Mouse (Mus musculus): ENCODE measurements around the gene Defb20. TPM values are rescaled to one million over a fixed set of nuclear protein-coding genes. Genes with fewer than 3 reads are reported as not detected.
A peak's percentile ranks its signal among the peaks of the same experiment; 100 is the strongest.

Defb20 gene
- total RNA-seq, 1 experiment, result not detected

DNA sequence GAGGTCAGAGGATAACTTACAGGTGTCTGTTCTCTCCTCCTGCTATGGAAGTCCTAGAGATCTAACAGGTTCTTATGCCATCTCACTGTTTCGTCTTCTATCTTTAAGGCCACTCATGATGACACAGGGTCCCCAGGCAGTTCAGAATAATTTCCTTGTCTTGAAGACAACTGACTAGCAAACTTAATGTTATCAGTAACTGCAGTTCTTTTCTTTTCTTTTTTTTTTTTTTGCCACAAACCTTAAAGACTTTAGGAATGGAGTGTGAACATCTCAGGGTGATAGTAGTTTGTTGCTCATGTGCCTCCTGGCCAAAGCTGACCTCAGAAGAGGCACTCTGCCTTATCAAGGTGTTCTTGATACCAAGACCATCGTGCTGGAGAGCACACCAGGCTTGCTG is 30.2 kb upstream of the Defb20 start:
- in situ Hi-C loops (cut with MboI; ENCODE audit: low sequenced_read_pairs in 2 of 2, unreplicated experiment in 2 of 2), result no loop called here
- peaks cover 0 to 8% of the 10 kb centered on the region in 2 experiments; a peak in 1 of 4 replicates for H3K4me1 ChIP-seq (ENCODE audit: control insufficient read depth in 2 of 2, insufficient read depth in 2 of 2, low read length in 2 of 2, poor library complexity in 1 of 2)
- no peaks in the 10 kb centered on the region for H3K9me3 ChIP-seq (ENCODE audit: control insufficient read depth, insufficient read depth, low read depth, low read length)
- H3K9ac ChIP-seq (ENCODE audit: insufficient read depth, low read depth, low read length, poor library complexity, severe bottlenecking), result no peak overlapping the region
- no peak overlapping the region for H3K27ac ChIP-seq (ENCODE audit: insufficient read depth, low read depth, low read length, poor library complexity, severe bottlenecking)
- no peak for DNase-seq (ENCODE audit: low read depth, low spot score)
- H3K4me3 ChIP-seq (ENCODE audit: insufficient read depth in 1 of 2, low read depth in 1 of 2, low read length in 2 of 2, poor library complexity in 1 of 2, severe bottlenecking in 1 of 2), result no peak overlapping the region
- TF ChIP-seq MAFK (IDR thresholded peaks at IDR 0.05; ENCODE audit: insufficient read depth, low read depth, low read length) (no peak), HCFC1 (IDR thresholded peaks at IDR 0.05; ENCODE audit: borderline replicate concordance, insufficient read depth, low read length) (no peak), CHD2 (IDR thresholded peaks at IDR 0.05; ENCODE audit: low read depth, low read length) (no peak)
- H3K36me3 ChIP-seq (ENCODE audit: control insufficient read depth, insufficient read depth, low read length, poor library complexity, severe bottlenecking), result no peaks in the 10 kb centered on the region

GRCm38 (mm10) chr2:152447461-152447860 is 29.4 kb upstream of the Defb20 start:
- Histone ChIP-seq H3K9me3 (ENCODE audit: control insufficient read depth, insufficient read depth, low read depth, low read length) (no peaks in the 10 kb centered on the region), H3K4me1 (ENCODE audit: control insufficient read depth in 2 of 2, insufficient read depth in 2 of 2, low read length in 2 of 2, poor library complexity in 1 of 2) (peaks cover 0 to 8% of the 10 kb centered on the region in 2 experiments; a peak in 1 of 4 replicates), H3K4me3 (ENCODE audit: insufficient read depth in 1 of 2, low read depth in 1 of 2, low read length in 2 of 2, poor library complexity in 1 of 2, severe bottlenecking in 1 of 2) (no peak overlapping the region), H3K9ac (ENCODE audit: insufficient read depth, low read depth, low read length, poor library complexity, severe bottlenecking) (no peak overlapping the region), H3K27ac (ENCODE audit: insufficient read depth, low read depth, low read length, poor library complexity, severe bottlenecking) (no peak overlapping the region), H3K36me3 (ENCODE audit: control insufficient read depth, insufficient read depth, low read length, poor library complexity, severe bottlenecking) (no peaks in the 10 kb centered on the region)
- DNase-seq (ENCODE audit: low read depth, low spot score), result no peak
- TF ChIP-seq ZC3H11A (IDR thresholded peaks at IDR 0.05; ENCODE audit: borderline replicate concordance, low read depth, low read length), result no peak
- no peak for TF ChIP-seq CHD2 (IDR thresholded peaks at IDR 0.05; ENCODE audit: low read depth, low read length)
- TF ChIP-seq ZNF384 (IDR thresholded peaks at IDR 0.05; ENCODE audit: low read depth, low read length), result no peak
- TF ChIP-seq MAFK (IDR thresholded peaks at IDR 0.05; ENCODE audit: insufficient read depth, low read depth, low read length), result no peak
- in situ Hi-C loops (cut with MboI; ENCODE audit: low sequenced_read_pairs in 2 of 2, unreplicated experiment in 2 of 2), result no loop called here

- peak; percentile 53 for DNase-seq (ENCODE audit: low read depth, low spot score)
- Histone ChIP-seq H3K4me1 (ENCODE audit: control insufficient read depth in 2 of 2, insufficient read depth in 2 of 2, low read length in 2 of 2, poor library complexity in 1 of 2) (peaks cover 0 to 7% of the 10 kb centered on the region in 2 experiments; a peak in 1 of 4 replicates), H3K27ac (ENCODE audit: insufficient read depth, low read depth, low read length, poor library complexity, severe bottlenecking) (no peak overlapping the region), H3K9me3 (ENCODE audit: control insufficient read depth, insufficient read depth, low read depth, low read length) (no peaks in the 10 kb centered on the region), H3K4me3 (ENCODE audit: insufficient read depth in 1 of 2, low read depth in 1 of 2, low read length in 2 of 2, poor library complexity in 1 of 2, severe bottlenecking in 1 of 2) (no peak overlapping the region), H3K9ac (ENCODE audit: insufficient read depth, low read depth, low read length, poor library complexity, severe bottlenecking) (no peak overlapping the region), H3K36me3 (ENCODE audit: control insufficient read depth, insufficient read depth, low read length, poor library complexity, severe bottlenecking) (no peaks in the 10 kb centered on the region)
- TF ChIP-seq CHD2 (IDR thresholded peaks at IDR 0.05; ENCODE audit: low read depth, low read length), result no peak
- TF ChIP-seq ZNF384 (IDR thresholded peaks at IDR 0.05; ENCODE audit: low read depth, low read length), result no peak
- in situ Hi-C loops (cut with MboI; ENCODE audit: low sequenced_read_pairs in 2 of 2, unreplicated experiment in 2 of 2), result no loop called here
Measured at GRCm38 (mm10) chr2:152450241-152450640, 26.6 kb upstream of the Defb20 start.

DNA sequence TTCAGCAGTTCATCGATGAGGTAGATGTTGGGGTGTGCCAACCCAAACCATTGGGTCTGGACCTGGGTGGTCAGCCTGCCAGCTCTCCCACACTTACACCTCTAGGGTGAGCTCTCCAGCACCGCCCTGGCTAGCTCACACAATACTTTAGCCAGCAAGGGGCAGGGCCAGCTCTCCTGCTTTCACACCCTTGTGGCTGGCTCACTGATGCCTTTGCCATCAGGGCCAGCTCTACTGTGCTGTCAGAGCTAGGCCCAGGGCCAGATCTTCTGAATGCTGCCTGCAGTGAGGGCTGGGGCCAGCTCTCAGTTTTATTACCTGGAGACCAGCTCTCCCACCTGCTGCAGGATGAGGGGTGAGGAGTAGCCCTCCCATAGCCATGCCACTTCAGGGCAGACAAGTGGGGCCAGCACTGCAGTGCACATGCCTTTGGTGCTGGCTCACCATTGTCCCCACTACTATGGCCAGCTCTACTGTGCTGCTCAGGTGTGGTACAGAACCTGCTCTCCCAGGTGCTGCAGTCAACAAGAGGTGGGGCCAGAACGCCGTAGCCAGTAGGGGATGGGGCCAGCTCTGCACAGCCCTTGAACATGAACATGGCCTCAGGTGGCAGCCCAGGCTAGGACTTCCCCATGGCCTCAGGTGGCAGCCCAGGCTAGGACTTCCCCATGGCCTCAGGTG is 24.6 kb upstream of the Defb20 start:
- DNase-seq (ENCODE audit: low read depth, low spot score), result no peak
- in situ Hi-C loops (cut with MboI; ENCODE audit: low sequenced_read_pairs in 2 of 2, unreplicated experiment in 2 of 2), result no loop called here
- Histone ChIP-seq H3K27ac (ENCODE audit: insufficient read depth, low read depth, low read length, poor library complexity, severe bottlenecking) (no peak overlapping the region), H3K4me1 (ENCODE audit: control insufficient read depth in 2 of 2, insufficient read depth in 2 of 2, low read length in 2 of 2, poor library complexity in 1 of 2) (peaks cover 0 to 7% of the 10 kb centered on the region in 2 experiments; a peak in 1 of 4 replicates), H3K9ac (ENCODE audit: insufficient read depth, low read depth, low read length, poor library complexity, severe bottlenecking) (no peak overlapping the region), H3K4me3 (ENCODE audit: insufficient read depth in 1 of 2, low read depth in 1 of 2, low read length in 2 of 2, poor library complexity in 1 of 2, severe bottlenecking in 1 of 2) (no peak overlapping the region), H3K36me3 (ENCODE audit: control insufficient read depth, insufficient read depth, low read length, poor library complexity, severe bottlenecking) (no peaks in the 10 kb centered on the region), H3K9me3 (ENCODE audit: control insufficient read depth, insufficient read depth, low read depth, low read length) (no peaks in the 10 kb centered on the region)
- TF ChIP-seq MAFK (IDR thresholded peaks at IDR 0.05; ENCODE audit: insufficient read depth, low read depth, low read length), result no peak
- TF ChIP-seq ZC3H11A (IDR thresholded peaks at IDR 0.05; ENCODE audit: borderline replicate concordance, low read depth, low read length), result no peak
- TF ChIP-seq ZNF384 (IDR thresholded peaks at IDR 0.05; ENCODE audit: low read depth, low read length), result no peak
- TF ChIP-seq HCFC1 (IDR thresholded peaks at IDR 0.05; ENCODE audit: borderline replicate concordance, insufficient read depth, low read length), result no peak
- TF ChIP-seq CHD2 (IDR thresholded peaks at IDR 0.05; ENCODE audit: low read depth, low read length), result no peak

GRCm38 (mm10) chr2:152459241-152459640 is 17.6 kb upstream of the Defb20 start:
- in situ Hi-C loops (cut with MboI; ENCODE audit: low sequenced_read_pairs in 2 of 2, unreplicated experiment in 2 of 2), result no loop called here
- no peaks in the 10 kb centered on the region for H3K36me3 ChIP-seq (ENCODE audit: control insufficient read depth, insufficient read depth, low read length, poor library complexity, severe bottlenecking)
- H3K27ac ChIP-seq (ENCODE audit: insufficient read depth, low read depth, low read length, poor library complexity, severe bottlenecking), result no peak overlapping the region
- no peaks in the 10 kb centered on the region for H3K4me1 ChIP-seq (ENCODE audit: control insufficient read depth in 2 of 2, insufficient read depth in 2 of 2, low read length in 2 of 2, poor library complexity in 1 of 2)
- H3K4me3 ChIP-seq (ENCODE audit: insufficient read depth in 1 of 2, low read depth in 1 of 2, low read length in 2 of 2, poor library complexity in 1 of 2, severe bottlenecking in 1 of 2), result no peak overlapping the region
- TF ChIP-seq ZNF384 (IDR thresholded peaks at IDR 0.05; ENCODE audit: low read depth, low read length) (no peak), HCFC1 (IDR thresholded peaks at IDR 0.05; ENCODE audit: borderline replicate concordance, insufficient read depth, low read length) (no peak), CHD2 (IDR thresholded peaks at IDR 0.05; ENCODE audit: low read depth, low read length) (no peak), MAFK (IDR thresholded peaks at IDR 0.05; ENCODE audit: insufficient read depth, low read depth, low read length) (no peak), ZC3H11A (IDR thresholded peaks at IDR 0.05; ENCODE audit: borderline replicate concordance, low read depth, low read length) (no peak)
- no peaks in the 10 kb centered on the region for H3K9me3 ChIP-seq (ENCODE audit: control insufficient read depth, insufficient read depth, low read depth, low read length)
- no peak overlapping the region for H3K9ac ChIP-seq (ENCODE audit: insufficient read depth, low read depth, low read length, poor library complexity, severe bottlenecking)
- no peak for DNase-seq (ENCODE audit: low read depth, low spot score)

All from ES-E14 (cell line).